Mouse (Mus musculus) liver, adult 2 months (tissue): ENCODE data around the gene Arsg.

Experiments used
- CTCF ChIP-seq: fragments of 200-500 bp; IDR thresholded peaks from 2 replicates; pipeline ENCODE4 v1.5.1; 2011; ENCODE audit warnings: low read depth, low read length, control low read depth
- POLR2A ChIP-seq: fragments of 200-500 bp; IDR thresholded peaks from 2 replicates; pipeline ENCODE4 v1.6.1; 2011; ENCODE audit warnings: low read length, control low read depth; ENCODE audit not compliant: insufficient read depth; ENCODE audit errors: extremely low read depth

GRCm38 (mm10) chr11:109517816-109518215, 44.6 kb downstream of the Arsg start:
- TF ChIP-seq POLR2A, result no peak
- TF ChIP-seq CTCF, result no peak
